Mouse (Mus musculus): ENCODE results near the gene Sec13.
A peak's percentile ranks its signal among the peaks of the same experiment; 100 is the strongest.

DNA sequence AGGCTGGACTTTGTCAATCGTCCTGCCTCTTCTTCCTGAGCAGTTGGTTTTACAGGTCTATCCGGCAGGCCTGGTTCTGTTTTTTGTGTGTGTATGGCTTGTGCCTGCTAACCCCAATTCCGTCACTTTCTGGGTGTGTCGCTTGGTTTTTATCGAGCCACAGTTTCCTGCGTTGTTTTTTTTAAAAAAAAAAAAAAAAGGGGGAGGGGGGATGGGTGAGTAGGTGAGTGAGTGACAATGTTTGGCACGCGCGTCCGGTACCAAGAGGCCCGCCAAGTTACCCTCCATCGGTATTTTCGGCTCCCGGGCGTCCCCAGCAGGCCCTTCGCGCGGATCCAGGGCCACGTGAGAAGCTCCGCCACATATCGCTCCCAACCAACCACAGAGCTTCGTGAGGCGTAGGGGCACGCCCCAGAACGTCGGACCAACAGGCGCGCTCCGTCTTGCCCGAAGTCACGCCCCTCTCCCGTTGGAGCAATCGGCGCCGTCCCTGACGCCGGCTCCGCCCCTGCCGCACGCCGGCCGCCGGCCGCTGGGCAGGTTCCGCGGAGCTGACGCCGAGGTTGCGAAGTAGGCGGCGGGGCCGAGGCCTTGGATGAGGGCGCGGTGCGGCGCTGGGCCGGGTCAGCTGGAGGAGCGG lies 43.8 kb downstream of the Sec13 start, which contains the start of gene Tatdn2:
- no peak for TF ChIP-seq CTCF (IDR thresholded peaks at IDR 0.05; ENCODE audit: low read depth, low read length)
- TF ChIP-seq POLR2A (IDR thresholded peaks at IDR 0.05; ENCODE audit: insufficient read depth, low read length), result peak; percentile 18
